Mouse (Mus musculus): ENCODE results near the gene Prkaa2. TPM values are rescaled to one million over a fixed set of nuclear protein-coding genes. Genes with fewer than 3 reads are reported as not detected.

The Prkaa2 gene
- 1.2 and 1.7 TPM in 2 replicates for polyA plus RNA-seq (2016; fragmentation: Nextera tagmentation; extraction: Ambion mirVana)

GRCm38 (mm10) chr4:105109199-105109989 lies at the start of gene Prkaa2:
Gene Prkaa2, minus strand, starts transcription at chr4:105109890.
- peak within 1 kb of the TSS; percentile 88 for H3K27ac ChIP-seq
- peak within 1 kb of the TSS; percentile 80 for H3K4me3 ChIP-seq
- no peaks in the 10 kb centered on the region for H3K36me3 ChIP-seq (replicated peaks)
- peaks cover 28% of the 10 kb centered on the region for H3K4me1 ChIP-seq
- H3K27me3 ChIP-seq (ENCODE audit: poor library complexity, severe bottlenecking) = peaks cover 34% of the 10 kb centered on the region
- peak; percentile 59 for DNase-seq (ENCODE audit: extremely low spot score, low spot score)
- H3K9me3 ChIP-seq = no peaks in the 10 kb centered on the region
- under 1% methylated on average over 80 of the region's 80 CpGs for WGBS

- Histone ChIP-seq H3K9me3 (no peaks in the 10 kb centered on the region), H3K36me3 (replicated peaks) (peaks cover 40% of the 10 kb centered on the region), H3K27ac (peak overlapping the region; percentile 98), H3K4me1 (peaks cover 65% of the 10 kb centered on the region), H3K4me3 (peak overlapping the region; percentile 87), H3K27me3 (ENCODE audit: poor library complexity, severe bottlenecking) (peaks cover 8% of the 10 kb centered on the region; the same call in 1 of the 2 replicates)
- DNase-seq (ENCODE audit: extremely low spot score, low spot score) = no peak
- WGBS = 26% methylated on average over 6 of the region's 6 CpGs
Observed at GRCm38 (mm10) chr4:105159531-105159870, 49.8 kb upstream of the Prkaa2 start.

- peaks cover 8% of the 10 kb centered on the region; the same call in 1 of the 2 replicates for H3K27me3 ChIP-seq (ENCODE audit: poor library complexity, severe bottlenecking)
- peaks cover 59% of the 10 kb centered on the region for H3K4me1 ChIP-seq
- H3K4me3 ChIP-seq = peak overlapping the region; percentile 87
- H3K27ac ChIP-seq = peak overlapping the region; percentile 98
- DNase-seq (ENCODE audit: extremely low spot score, low spot score) = no peak
- WGBS = under 1% methylated on average over 18 of the region's 18 CpGs
- peaks cover 34% of the 10 kb centered on the region for H3K36me3 ChIP-seq (replicated peaks)
- H3K9me3 ChIP-seq = no peaks in the 10 kb centered on the region
Observed at GRCm38 (mm10) chr4:105158651-105159530, 49.2 kb upstream of the Prkaa2 start.

GRCm38 (mm10) chr4:105158169-105158555 lies 48.5 kb upstream of the Prkaa2 start:
- Histone ChIP-seq H3K27ac (peak overlapping the region; percentile 98), H3K27me3 (ENCODE audit: poor library complexity, severe bottlenecking) (peaks cover 8% of the 10 kb centered on the region; the same call in 1 of the 2 replicates), H3K4me3 (peak overlapping the region; percentile 87), H3K4me1 (peaks cover 52% of the 10 kb centered on the region), H3K9me3 (no peaks in the 10 kb centered on the region), H3K36me3 (replicated peaks) (peaks cover 27% of the 10 kb centered on the region)
- under 1% methylated on average over 26 of the region's 26 CpGs for WGBS
- DNase-seq (ENCODE audit: extremely low spot score, low spot score) = peak; percentile 75

- Histone ChIP-seq H3K9me3 (no peaks in the 10 kb centered on the region), H3K4me1 (peaks cover 46% of the 10 kb centered on the region), H3K36me3 (replicated peaks) (peaks cover 20% of the 10 kb centered on the region), H3K4me3 (peak within 1 kb of the TSS; percentile 87), H3K27me3 (ENCODE audit: poor library complexity, severe bottlenecking) (peaks cover 8% of the 10 kb centered on the region; the same call in 1 of the 2 replicates), H3K27ac (peak within 1 kb of the TSS; percentile 98)
- WGBS = under 1% methylated on average over 74 of the region's 77 CpGs
- DNase-seq (ENCODE audit: extremely low spot score, low spot score) = peak; percentile 85
Observed at GRCm38 (mm10) chr4:105157276-105158168, 47.8 kb upstream of the Prkaa2 start, which contains the start of gene Plpp3. Gene Plpp3, plus strand, starts transcription at chr4:105157347.

- DNase-seq (ENCODE audit: extremely low spot score, low spot score) = no peak
- peaks cover 46% of the 10 kb centered on the region for H3K4me1 ChIP-seq
- H3K27me3 ChIP-seq (ENCODE audit: poor library complexity, severe bottlenecking) = peaks cover 8% of the 10 kb centered on the region; the same call in 1 of the 2 replicates
- H3K36me3 ChIP-seq (replicated peaks) = peaks cover 15% of the 10 kb centered on the region
- no peaks in the 10 kb centered on the region for H3K9me3 ChIP-seq
- WGBS = under 1% methylated on average over 4 of the region's 4 CpGs
- peak overlapping the region; percentile 98 for H3K27ac ChIP-seq
- H3K4me3 ChIP-seq = peak overlapping the region; percentile 87
Observed at GRCm38 (mm10) chr4:105156955-105157275, 47.2 kb upstream of the Prkaa2 start.

GRCm38 (mm10) chr4:105156281-105156680 lies 46.6 kb upstream of the Prkaa2 start:
- Histone ChIP-seq H3K9me3 (no peaks in the 10 kb centered on the region), H3K4me3 (peak overlapping the region; percentile 87; the same call in 1 of the 2 replicates), H3K36me3 (replicated peaks) (peaks cover 9% of the 10 kb centered on the region), H3K4me1 (peaks cover 40% of the 10 kb centered on the region), H3K27ac (peak overlapping the region; percentile 98), H3K27me3 (ENCODE audit: poor library complexity, severe bottlenecking) (peaks cover 8% of the 10 kb centered on the region; the same call in 1 of the 2 replicates)
- no peak for DNase-seq (ENCODE audit: extremely low spot score, low spot score)
- 81% methylated on average over 7 of the region's 7 CpGs for WGBS

GRCm38 (mm10) chr4:105153227-105153626 lies 43.5 kb upstream of the Prkaa2 start:
- no peaks in the 10 kb centered on the region for H3K9me3 ChIP-seq
- 83% methylated on average over 3 of the region's 3 CpGs for WGBS
- H3K4me3 ChIP-seq = no peak overlapping the region
- no peak for DNase-seq (ENCODE audit: extremely low spot score, low spot score)
- no peak overlapping the region for H3K27ac ChIP-seq
- peaks cover 16% of the 10 kb centered on the region for H3K4me1 ChIP-seq
- H3K27me3 ChIP-seq (ENCODE audit: poor library complexity, severe bottlenecking) = peaks cover 8% of the 10 kb centered on the region; the same call in 1 of the 2 replicates
- H3K36me3 ChIP-seq (replicated peaks) = no peaks in the 10 kb centered on the region

GRCm38 (mm10) chr4:105151911-105152690 lies 42.4 kb upstream of the Prkaa2 start:
- H3K9me3 ChIP-seq = no peaks in the 10 kb centered on the region
- H3K4me3 ChIP-seq = no peak overlapping the region
- H3K27ac ChIP-seq = peak overlapping the region; percentile 63; the same call in 1 of the 2 replicates
- H3K4me1 ChIP-seq = peaks cover 15% of the 10 kb centered on the region
- peaks cover 8% of the 10 kb centered on the region; the same call in 1 of the 2 replicates for H3K27me3 ChIP-seq (ENCODE audit: poor library complexity, severe bottlenecking)
- DNase-seq (ENCODE audit: extremely low spot score, low spot score) = peak; percentile 69
- H3K36me3 ChIP-seq (replicated peaks) = no peaks in the 10 kb centered on the region
- 41% methylated on average over 14 of the region's 14 CpGs for WGBS

- Histone ChIP-seq H3K27me3 (ENCODE audit: poor library complexity, severe bottlenecking) (no peaks in the 10 kb centered on the region), H3K9me3 (no peaks in the 10 kb centered on the region), H3K4me1 (peaks cover 13% of the 10 kb centered on the region), H3K36me3 (replicated peaks) (no peaks in the 10 kb centered on the region), H3K27ac (no peak overlapping the region), H3K4me3 (no peak overlapping the region)
- no peak for DNase-seq (ENCODE audit: extremely low spot score, low spot score)
- WGBS = 92% methylated on average over 7 of the region's 7 CpGs
Observed at GRCm38 (mm10) chr4:105149492-105149891, 39.8 kb upstream of the Prkaa2 start.

GRCm38 (mm10) chr4:105133350-105134050 lies 23.8 kb upstream of the Prkaa2 start:
- Histone ChIP-seq H3K4me1 (no peaks in the 10 kb centered on the region), H3K27me3 (ENCODE audit: poor library complexity, severe bottlenecking) (no peaks in the 10 kb centered on the region), H3K4me3 (no peak overlapping the region), H3K27ac (no peak overlapping the region), H3K9me3 (no peaks in the 10 kb centered on the region), H3K36me3 (replicated peaks) (no peaks in the 10 kb centered on the region)
- no peak for DNase-seq (ENCODE audit: extremely low spot score, low spot score)
- WGBS = 85% methylated on average over 4 of the region's 4 CpGs
